Mouse (Mus musculus): Measurements from ENCODE around the gene Scyl3. TPM values are rescaled to one million over a fixed set of nuclear protein-coding genes. Genes with fewer than 3 reads are reported as not detected.

The Scyl3 gene
- polyA plus RNA-seq, 1 experiment = 3.9 TPM

DNA sequence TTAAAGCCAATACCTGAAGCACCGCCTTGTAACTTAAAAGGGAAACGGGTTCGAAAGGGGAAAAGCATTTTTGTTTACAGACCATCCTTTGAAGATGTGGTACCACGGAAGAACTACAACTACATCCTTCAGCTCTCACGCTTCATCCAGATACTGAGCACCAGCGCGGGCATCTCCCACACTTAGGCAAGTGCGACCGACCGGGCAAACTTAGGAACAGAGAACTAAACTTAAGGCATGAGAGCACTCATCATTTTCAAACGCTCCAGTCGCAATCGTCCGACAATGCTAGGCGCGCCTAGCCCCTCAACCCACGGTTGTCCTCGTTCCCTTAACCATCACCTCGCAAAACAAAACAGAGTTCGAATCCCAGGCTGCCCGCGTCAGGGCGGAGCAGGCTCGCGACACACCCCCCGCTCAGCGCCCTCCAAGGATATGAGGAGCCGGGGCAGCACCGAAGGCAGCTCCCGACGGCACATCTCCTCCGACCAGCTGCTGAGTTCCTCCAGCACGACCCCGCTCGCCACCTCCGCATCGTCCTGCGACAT, 65.3 kb downstream of the Scyl3 start:
- peak overlapping the region; percentile 71 for H3K4me3 ChIP-seq

DNA sequence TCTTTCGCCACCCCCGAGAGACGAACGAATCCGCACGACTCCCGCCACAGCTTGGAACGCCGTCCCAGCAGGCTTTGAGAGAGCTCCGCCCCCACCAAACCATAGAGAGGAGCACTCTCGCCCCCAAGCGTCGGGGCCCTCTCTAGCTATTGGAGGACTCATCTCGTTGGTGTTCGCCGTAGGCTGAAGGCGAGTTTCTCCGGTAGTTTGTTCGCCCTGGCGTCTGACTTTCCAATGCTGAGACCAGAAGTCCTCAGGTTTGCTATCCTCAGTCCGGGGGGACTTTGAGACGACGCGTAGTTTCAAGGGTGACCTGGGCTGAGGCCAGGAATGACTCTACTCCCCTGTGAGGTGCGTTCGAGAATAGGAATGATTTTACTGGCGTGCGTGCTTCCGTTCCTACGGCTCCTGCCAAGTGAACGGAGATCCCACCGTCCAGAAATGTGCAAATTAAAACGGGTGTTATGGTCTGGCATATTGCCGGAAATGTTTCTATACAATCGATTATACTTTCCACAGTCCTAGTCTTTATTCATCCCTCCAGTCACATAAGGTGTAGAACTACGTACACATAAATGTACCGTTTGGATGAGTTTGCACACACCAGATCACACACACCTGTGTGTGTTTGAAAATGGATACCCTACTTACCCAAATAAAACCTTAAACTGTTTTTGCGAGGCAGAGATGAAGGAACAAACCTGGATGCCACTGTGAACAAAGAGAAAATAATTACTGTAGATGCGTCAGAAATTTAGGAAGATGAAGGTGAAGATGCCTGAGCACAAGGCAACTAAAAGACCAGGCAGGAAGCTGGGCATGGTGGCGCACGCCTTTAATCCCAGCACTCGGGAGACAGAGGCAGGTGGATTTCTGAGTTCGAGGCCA, 66.1 kb downstream of the Scyl3 start, which contains the start of the genes BC055324 and Mettl18:
Gene BC055324 (minus strand): TSS at position 76 of the 888 bp plus-strand sequence.
Gene Mettl18 (plus strand): TSS at position 169 of the 888 bp plus-strand sequence.
- Histone ChIP-seq H3K4me2 (ENCODE audit: low read depth) (peak within 1 kb of the TSS; percentile 87), H3K4me3 (peak within 1 kb of the TSS; percentile 71), H3K27me3 (ENCODE audit: control insufficient read depth, insufficient read depth, insufficient read length) (no peaks in the 10 kb centered on the region), H3K79me2 (ENCODE audit: control insufficient read depth, insufficient read depth) (peaks cover 8% of the 10 kb centered on the region), H3ac (ENCODE audit: control insufficient read depth, insufficient read length) (peak within 1 kb of the TSS; percentile 39), H3K36me3 (ENCODE audit: control insufficient read depth, insufficient read depth) (peaks cover 3% of the 10 kb centered on the region)
- TF ChIP-seq USF1 (IDR thresholded peaks at IDR 0.05; ENCODE audit: low read depth) (no peak), POLR2A (IDR thresholded peaks at IDR 0.05; ENCODE audit: insufficient read length, low read depth) (peak; percentile 68), CEBPB (IDR thresholded peaks at IDR 0.05; ENCODE audit: insufficient read depth, poor library complexity, severe bottlenecking) (no peak), E2F4 (IDR thresholded peaks at IDR 0.05; ENCODE audit: insufficient read depth) (peak; percentile 91), MYOG (IDR thresholded peaks at IDR 0.05; ENCODE audit: control insufficient read depth in 1 of 3, insufficient read depth in 1 of 3, insufficient read length in 2 of 3, low read depth in 2 of 3) (peak in 1 of 3 experiments; percentile 28), POLR2AphosphoS2 (IDR thresholded peaks at IDR 0.05; ENCODE audit: insufficient read length, low read depth) (peak; percentile 72), MYOD1 (IDR thresholded peaks at IDR 0.05; ENCODE audit: control insufficient read depth in 1 of 3, insufficient read length in 2 of 3, low read depth in 2 of 3) (no peak)

More for the DNA sequence above, 65.3 kb downstream of the Scyl3 start:
- peaks cover 8% of the 10 kb centered on the region for H3K79me2 ChIP-seq (ENCODE audit: control insufficient read depth, insufficient read depth)
- H3K4me2 ChIP-seq (ENCODE audit: low read depth) = peak overlapping the region; percentile 74
- peak overlapping the region; percentile 39 for H3ac ChIP-seq (ENCODE audit: control insufficient read depth, insufficient read length)
- no peaks in the 10 kb centered on the region for H3K27me3 ChIP-seq (ENCODE audit: control insufficient read depth, insufficient read depth, insufficient read length)
- H3K36me3 ChIP-seq (ENCODE audit: control insufficient read depth, insufficient read depth) = peaks cover 3% of the 10 kb centered on the region
- TF ChIP-seq POLR2A (IDR thresholded peaks at IDR 0.05; ENCODE audit: insufficient read length, low read depth) (no peak), MYOD1 (IDR thresholded peaks at IDR 0.05; ENCODE audit: control insufficient read depth in 1 of 3, insufficient read length in 2 of 3, low read depth in 2 of 3) (peak in 1 of 3 experiments; percentile 2), REST (IDR thresholded peaks at IDR 0.05; ENCODE audit: insufficient read depth, insufficient read length) (no peak)

DNA sequence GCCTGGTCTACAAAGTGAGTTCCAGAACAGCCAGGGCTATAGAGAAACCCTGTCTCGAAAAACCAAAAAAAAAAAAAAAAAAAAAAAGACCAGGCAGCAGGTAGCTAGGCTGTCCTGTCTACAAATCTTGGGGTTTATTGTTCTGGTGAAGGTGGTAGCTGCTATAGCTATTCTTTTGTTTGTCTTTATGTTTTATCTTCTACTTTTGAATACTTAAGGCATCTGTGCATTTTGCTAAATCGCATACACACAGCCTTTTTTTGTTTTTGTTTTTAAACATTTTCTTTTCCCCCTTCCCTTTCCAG, 66.7 kb downstream of the Scyl3 start:
- peak overlapping the region; percentile 39 for H3ac ChIP-seq (ENCODE audit: control insufficient read depth, insufficient read length)
- peaks cover 3% of the 10 kb centered on the region for H3K36me3 ChIP-seq (ENCODE audit: control insufficient read depth, insufficient read depth)
- peak overlapping the region; percentile 87 for H3K4me2 ChIP-seq (ENCODE audit: low read depth)
- H3K27me3 ChIP-seq (ENCODE audit: control insufficient read depth, insufficient read depth, insufficient read length) = no peaks in the 10 kb centered on the region
- peak overlapping the region; percentile 71 for H3K4me3 ChIP-seq
- TF ChIP-seq CEBPB (IDR thresholded peaks at IDR 0.05; ENCODE audit: insufficient read depth, poor library complexity, severe bottlenecking) (no peak), REST (IDR thresholded peaks at IDR 0.05; ENCODE audit: insufficient read depth, insufficient read length) (no peak), USF1 (IDR thresholded peaks at IDR 0.05; ENCODE audit: low read depth) (no peak), POLR2A (IDR thresholded peaks at IDR 0.05; ENCODE audit: insufficient read length, low read depth) (no peak), MYOD1 (IDR thresholded peaks at IDR 0.05; ENCODE audit: control insufficient read depth in 1 of 3, insufficient read length in 2 of 3, low read depth in 2 of 3) (no peak), MYOG (IDR thresholded peaks at IDR 0.05; ENCODE audit: control insufficient read depth in 1 of 3, insufficient read depth in 1 of 3, insufficient read length in 2 of 3, low read depth in 2 of 3) (no peak), POLR2AphosphoS2 (IDR thresholded peaks at IDR 0.05; ENCODE audit: insufficient read length, low read depth) (no peak), MAX (IDR thresholded peaks at IDR 0.05; ENCODE audit: low read depth) (no peak), SRF (IDR thresholded peaks at IDR 0.05; ENCODE audit: control insufficient read depth, insufficient read length, low read depth) (no peak), TCF12 (IDR thresholded peaks at IDR 0.05; ENCODE audit: insufficient read depth, poor library complexity, severe bottlenecking) (no peak), E2F4 (IDR thresholded peaks at IDR 0.05; ENCODE audit: insufficient read depth) (no peak), TCF3 (IDR thresholded peaks at IDR 0.05; ENCODE audit: insufficient read length, low read depth) (no peak)
- peaks cover 8% of the 10 kb centered on the region for H3K79me2 ChIP-seq (ENCODE audit: control insufficient read depth, insufficient read depth)

DNA sequence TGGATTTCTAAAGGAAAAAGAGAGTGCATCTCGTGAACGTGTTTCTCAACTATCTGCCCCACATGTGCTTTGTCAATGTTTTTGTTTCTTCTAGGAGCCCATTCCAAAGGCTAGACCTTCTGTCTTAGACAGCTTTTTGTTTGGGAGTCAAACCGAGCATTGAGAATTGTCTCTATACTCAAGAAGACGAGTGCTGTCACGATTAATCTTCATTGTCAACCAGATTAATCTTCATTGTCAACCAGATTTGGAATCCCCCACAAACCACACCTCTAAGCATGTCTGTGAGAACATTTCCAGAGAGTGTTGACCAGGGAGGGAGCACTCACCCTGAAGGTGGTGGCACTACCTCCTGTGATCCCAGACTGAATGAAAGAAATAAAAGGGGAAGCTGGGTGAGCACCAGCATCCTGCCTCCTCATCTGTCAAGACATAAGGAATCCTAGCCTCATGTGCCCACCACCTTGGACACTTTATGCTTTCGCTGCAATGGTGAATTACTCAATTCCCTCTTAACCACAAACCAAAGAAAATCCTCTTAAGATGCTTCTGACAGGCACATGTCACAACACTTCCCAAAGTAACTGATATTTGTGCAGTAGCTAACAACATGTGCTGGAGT, 73.0 kb downstream of the Scyl3 start:
- Histone ChIP-seq H3K27me3 (ENCODE audit: control insufficient read depth, insufficient read depth, insufficient read length) (no peaks in the 10 kb centered on the region), H3K36me3 (ENCODE audit: control insufficient read depth, insufficient read depth) (no peaks in the 10 kb centered on the region), H3ac (ENCODE audit: control insufficient read depth, insufficient read length) (no peak overlapping the region), H3K79me2 (ENCODE audit: control insufficient read depth, insufficient read depth) (no peaks in the 10 kb centered on the region), H3K4me3 (no peak overlapping the region), H3K4me2 (ENCODE audit: low read depth) (no peak overlapping the region)
- TF ChIP-seq MYOD1 (IDR thresholded peaks at IDR 0.05; ENCODE audit: control insufficient read depth in 1 of 3, insufficient read length in 2 of 3, low read depth in 2 of 3) (no peak), E2F4 (IDR thresholded peaks at IDR 0.05; ENCODE audit: insufficient read depth) (no peak), REST (IDR thresholded peaks at IDR 0.05; ENCODE audit: insufficient read depth, insufficient read length) (no peak), TCF3 (IDR thresholded peaks at IDR 0.05; ENCODE audit: insufficient read length, low read depth) (no peak), POLR2A (IDR thresholded peaks at IDR 0.05; ENCODE audit: insufficient read length, low read depth) (no peak), POLR2AphosphoS2 (IDR thresholded peaks at IDR 0.05; ENCODE audit: insufficient read length, low read depth) (no peak), USF1 (IDR thresholded peaks at IDR 0.05; ENCODE audit: low read depth) (no peak), SRF (IDR thresholded peaks at IDR 0.05; ENCODE audit: control insufficient read depth, insufficient read length, low read depth) (no peak), MYOG (IDR thresholded peaks at IDR 0.05; ENCODE audit: control insufficient read depth in 1 of 3, insufficient read depth in 1 of 3, insufficient read length in 2 of 3, low read depth in 2 of 3) (no peak), TCF12 (IDR thresholded peaks at IDR 0.05; ENCODE audit: insufficient read depth, poor library complexity, severe bottlenecking) (no peak), CEBPB (IDR thresholded peaks at IDR 0.05; ENCODE audit: insufficient read depth, poor library complexity, severe bottlenecking) (no peak), MAX (IDR thresholded peaks at IDR 0.05; ENCODE audit: low read depth) (no peak)

All from myocyte (in vitro differentiated cells).